Mouse (Mus musculus): ENCODE results near the gene Gm13762.
"Not testable (repeated sequence)": the region's sequence is repeated elsewhere in the genome, so short reads cannot be mapped to it uniquely, and the experiment has no call there.

Gm13762 gene

DNA sequence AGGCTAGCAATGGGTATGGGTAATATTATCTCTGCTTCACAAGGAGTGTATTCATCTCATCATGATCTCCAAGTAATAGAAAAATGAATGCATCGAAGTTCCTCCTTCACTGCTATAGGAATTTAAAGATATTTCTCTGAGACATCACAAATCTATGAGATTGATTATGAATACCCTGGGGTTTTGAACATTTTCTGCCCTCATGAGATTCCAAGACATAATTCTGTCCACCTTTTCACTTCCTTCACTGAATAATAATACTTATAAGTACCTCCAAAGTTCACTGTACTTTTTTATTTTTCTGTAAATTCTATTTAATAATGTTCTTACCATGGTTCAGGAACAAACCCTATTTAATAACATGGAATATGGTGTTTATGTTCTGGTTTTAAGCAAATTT lies at the start of gene Gm13762:
Gene Gm13762 (minus strand): TSS at position 101 of the 400 bp plus-strand sequence.
- DNase-seq, result no peak

- not testable (repeated sequence) for DNase-seq
Observed at GRCm38 (mm10) chr2:89021436-89021835, 41.4 kb upstream of the Gm13762 start.

DNA sequence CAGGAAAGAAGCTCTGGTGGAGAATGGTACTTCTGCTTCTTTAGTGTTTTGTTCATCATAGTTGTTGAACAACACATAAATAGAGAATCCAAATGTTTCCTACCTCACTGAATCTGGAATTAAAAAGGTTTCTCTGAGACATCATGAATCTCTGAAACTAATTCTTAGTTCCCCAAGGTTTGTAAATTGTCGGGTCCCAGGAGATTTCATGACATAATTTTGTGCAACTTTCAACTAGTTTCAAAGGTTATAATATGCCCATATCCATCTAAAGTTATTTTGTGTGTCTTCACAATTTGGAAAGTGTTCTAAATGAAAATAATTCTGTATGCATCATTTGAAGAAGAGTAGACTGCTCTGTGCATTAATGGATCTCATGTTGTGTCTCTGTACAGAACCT lies 38.2 kb upstream of the Gm13762 start, which contains the start of gene Olfr1216:
Gene Olfr1216 (minus strand): TSS at position 101 of the 400 bp plus-strand sequence.
- DNase-seq, result no peak

DNA sequence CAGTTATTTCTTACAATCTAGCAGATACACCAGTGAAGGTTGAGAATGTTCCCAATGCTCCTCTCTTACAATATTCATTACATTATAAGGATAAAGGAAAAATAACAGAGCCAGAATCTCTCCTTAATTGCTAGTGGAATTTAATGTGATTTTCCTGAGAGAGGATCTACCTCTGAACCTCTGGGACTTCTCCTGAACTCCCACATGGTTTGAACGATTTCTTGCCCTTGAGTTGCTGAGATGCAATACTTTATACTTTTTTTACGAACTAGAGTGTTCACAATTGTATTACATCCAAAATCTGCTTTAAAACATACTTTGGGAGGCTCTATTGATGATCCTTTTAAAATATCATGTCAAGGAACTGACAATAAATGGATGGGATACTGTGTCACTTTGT lies 26.8 kb upstream of the Gm13762 start, which contains the start of gene Olfr1215:
Gene Olfr1215 (minus strand): TSS at position 101 of the 400 bp plus-strand sequence.
- DNase-seq, result no peak

- DNase-seq, result no peak
Observed at GRCm38 (mm10) chr2:88992553-88992952, 12.5 kb upstream of the Gm13762 start, which contains the start of gene Olfr1214. TSS of gene Olfr1214 (minus strand) at chr2:88992653.

GRCm38 (mm10) chr2:88953669-88954068 lies 26.4 kb downstream of the Gm13762 start, which contains the start of gene Olfr1212:
TSS of gene Olfr1212 (plus strand) at chr2:88953969.
- DNase-seq, result no peak

GRCm38 (mm10) chr2:88938011-88938410 lies 42.1 kb downstream of the Gm13762 start, which contains the start of gene Olfr1211:
TSS of gene Olfr1211 (minus strand) at chr2:88938111.
- no peak for DNase-seq
